Mouse (Mus musculus): ENCODE data around the gene Fam213b.

Gene Fam213b

DNA sequence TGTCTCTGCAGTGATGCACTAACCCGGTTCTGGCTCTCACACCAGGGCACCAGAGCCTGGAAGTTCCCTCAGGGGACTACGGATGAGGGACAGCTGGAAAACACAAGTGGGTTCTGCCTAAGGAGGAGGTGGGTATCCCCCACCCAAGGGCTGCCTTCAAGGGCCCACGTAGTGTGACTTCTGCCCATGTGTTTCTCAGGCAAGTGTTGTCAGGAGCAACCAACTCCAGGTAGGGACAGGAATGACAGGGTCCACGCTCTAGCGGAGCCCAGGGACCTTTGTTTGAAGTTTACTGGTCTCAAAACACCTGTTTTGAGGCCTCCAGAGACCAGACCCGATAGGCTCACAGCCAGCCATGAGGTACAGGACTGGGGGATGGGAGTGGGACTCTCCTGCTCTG lies 25.7 kb downstream of the Fam213b start:
- no peak for DNase-seq

DNA sequence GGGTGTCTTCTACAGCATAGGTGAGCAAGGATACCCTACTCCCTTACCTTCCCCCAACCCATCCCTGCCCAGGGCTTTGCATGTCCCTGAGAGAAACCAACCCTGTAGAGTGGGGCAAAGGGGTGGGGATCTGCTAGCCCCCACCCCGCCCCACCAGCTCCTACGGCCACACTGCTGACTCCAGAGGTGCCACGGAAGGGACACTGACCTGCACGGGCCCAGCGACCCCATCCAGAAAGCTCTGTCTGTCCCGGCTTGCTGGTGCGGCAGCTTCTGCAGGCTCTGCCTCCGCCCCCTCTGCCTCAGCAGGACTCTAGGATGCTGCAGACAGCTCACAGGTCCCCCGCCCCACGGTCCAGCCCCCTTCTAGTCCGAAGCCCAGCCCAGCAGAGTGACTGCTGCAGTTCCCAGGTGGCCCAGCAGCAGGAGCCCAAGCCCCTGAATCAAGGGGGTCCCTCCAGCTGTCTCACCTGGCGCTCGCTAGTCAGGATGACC lies 27.1 kb downstream of the Fam213b start:
- DNase-seq, result no peak

DNA sequence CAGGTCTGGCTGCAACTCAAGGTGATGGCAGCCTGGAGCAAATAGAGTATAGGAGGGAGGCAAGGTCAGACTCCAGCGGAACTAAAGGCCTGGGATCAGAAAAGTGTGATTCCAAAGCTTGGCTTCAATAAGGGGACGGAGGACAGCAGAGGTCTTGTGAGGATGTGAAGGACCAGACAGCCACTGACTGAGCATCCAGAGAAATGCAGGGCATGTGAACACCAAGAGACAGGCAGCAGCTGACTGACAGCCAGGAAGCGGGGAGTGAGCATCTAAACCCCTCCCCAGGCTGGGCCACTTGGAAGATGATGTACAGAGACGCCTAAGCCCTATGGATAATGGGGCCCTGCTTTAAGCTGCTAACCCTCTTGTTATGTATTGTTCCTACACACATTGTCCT lies 28.2 kb downstream of the Fam213b start:
- DNase-seq, result no peak

DNA sequence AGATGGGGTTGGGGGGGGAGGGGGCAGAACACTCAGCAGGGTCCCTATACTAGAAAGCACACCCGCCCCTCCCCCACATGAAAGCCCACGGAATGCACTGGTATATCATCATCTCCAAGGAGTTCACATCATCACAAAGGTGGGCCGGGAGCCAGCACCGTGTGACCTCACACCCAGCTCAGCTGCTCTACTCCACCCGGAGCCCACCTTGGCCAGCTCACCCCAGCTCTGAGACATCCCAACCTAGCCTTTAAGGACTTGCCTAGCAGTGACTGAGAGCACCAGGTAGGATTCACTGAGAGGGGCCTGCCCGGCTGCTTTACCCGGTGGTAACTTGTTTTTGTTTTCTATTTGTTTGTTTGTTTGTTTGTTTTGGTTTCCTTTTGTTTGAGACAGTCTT lies 29.5 kb downstream of the Fam213b start, which contains the start of gene Mmel1:
Gene Mmel1, plus strand, starts transcription at position 146 of the 400 bp plus-strand sequence.
- DNase-seq, result no peak

DNA sequence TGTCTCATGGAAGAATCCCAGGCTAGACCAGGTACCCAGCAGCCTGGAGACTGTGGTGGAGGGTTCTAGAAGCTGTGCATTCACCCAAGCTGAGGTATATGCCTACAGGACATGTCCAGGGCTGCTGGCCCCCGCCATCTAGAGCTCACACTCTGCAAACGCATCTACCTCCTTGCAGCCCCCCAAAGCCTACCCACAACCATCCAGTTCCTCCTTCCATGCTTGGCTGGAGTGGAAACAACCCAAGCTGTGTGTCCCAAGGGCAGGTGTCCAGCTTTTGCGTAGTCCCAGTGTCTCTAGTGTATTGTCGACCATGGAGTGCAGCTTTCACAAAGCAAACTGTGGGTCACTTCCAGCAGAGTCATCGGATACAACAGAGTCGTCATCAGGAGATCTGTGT lies 31.7 kb downstream of the Fam213b start:
- no peak for DNase-seq

DNA sequence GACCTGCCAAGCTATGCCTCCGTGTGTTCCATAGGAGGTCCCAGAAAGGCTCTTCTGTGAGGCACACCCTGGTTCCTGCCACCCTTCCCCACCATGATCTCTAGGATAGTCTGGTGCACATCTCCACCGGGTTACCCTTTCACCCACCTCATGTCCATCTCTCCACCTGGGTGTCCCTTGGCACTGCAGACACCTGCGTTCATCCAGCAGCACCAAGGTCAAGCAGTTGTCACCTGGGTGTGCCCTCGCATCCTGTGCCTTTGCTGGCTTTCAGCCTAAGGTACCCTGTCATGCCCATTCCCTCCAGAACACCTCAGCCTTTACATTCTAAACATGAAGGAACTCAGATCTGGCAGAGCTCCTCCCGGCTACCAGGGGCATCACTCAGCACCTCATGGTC lies 32.5 kb downstream of the Fam213b start:
- DNase-seq, result no peak

DNA sequence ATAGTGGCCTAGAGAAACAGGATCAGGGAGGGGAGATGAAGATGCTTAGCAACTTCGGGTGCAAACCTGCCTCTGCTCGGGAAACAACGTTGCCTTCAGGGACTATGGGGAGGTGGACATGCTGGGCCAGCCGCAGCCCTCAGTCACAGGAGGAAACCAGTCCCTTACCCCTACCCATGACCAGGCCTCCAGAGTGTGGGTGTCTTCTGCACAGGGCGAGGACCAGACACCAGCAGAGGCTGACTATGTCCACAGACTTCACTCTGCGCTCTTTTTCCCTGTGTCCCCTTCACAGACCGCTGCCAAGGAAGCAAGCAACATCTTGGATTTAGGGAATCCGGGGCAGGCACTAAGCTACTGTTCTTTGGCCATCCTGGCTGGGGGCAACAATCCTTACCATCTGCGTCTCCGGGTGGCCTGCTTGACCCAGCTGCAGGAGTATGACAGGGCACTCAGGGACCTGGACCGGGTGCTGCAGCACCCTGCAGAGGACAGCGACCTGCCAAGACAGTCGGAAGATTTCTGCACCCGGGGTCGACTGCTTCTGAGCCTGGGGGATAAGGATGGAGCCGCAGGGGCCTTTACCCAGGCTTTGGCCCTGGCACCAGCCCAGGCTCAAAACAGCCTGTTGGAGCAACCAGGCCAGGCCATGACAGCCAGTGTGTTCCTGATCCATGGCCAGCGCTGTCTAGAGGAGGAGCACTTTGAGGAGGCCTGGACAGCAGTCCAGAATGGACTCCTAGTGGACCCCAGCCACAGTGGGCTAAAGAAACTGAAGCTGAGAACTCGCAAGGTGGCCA lies 33.8 kb downstream of the Fam213b start:
- DNase-seq, result no peak

DNA sequence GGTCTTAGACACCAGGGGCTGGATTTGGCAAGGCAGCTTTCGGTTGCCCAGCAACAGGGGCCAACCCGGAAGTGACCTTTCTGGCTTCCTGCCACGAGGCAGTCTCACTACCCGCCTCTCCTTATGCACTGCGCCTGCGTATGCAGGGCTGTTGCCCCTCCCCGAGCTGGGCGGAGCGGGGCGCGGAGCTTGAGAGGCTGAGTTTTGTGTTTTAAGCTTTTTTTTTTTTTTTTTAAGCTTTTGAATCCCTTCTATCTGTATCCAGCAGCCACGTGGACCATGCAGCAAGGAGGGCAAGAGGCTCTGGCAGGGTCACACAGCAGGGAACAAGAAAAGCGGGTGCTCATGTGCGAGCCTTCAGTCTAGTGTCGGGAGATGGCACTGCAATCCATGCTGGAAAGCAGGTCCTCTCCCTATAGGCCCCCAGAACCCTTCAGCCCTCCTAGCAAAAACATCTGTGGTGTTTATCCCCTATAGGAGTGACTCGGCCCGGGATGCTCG lies 34.6 kb downstream of the Fam213b start:
- DNase-seq, result peak; percentile 86

DNA sequence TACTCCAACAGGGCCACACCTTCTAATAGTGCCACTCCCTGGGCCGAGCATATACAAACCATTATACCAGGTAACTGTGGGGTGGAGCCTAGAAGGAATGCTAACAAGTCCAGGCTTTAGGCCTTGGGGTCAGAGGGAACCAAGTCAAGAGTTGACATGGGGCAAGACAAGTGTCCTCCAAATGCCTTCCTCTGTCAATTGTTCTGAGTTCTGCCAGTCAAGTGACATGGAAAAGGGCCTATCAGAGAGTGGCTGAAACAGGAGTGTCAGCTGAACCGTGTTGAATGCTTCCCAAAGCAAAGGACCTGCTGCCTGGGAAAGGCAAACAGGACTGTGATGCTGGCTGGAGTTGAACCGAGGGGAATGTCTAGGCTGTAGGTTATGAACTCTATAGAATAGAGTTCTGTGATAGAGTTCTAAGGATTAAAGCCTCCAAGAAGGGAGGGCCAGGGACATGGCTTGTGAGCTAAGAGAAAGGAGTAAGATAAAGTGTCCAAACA lies 35.4 kb downstream of the Fam213b start:
- DNase-seq, result no peak

DNA sequence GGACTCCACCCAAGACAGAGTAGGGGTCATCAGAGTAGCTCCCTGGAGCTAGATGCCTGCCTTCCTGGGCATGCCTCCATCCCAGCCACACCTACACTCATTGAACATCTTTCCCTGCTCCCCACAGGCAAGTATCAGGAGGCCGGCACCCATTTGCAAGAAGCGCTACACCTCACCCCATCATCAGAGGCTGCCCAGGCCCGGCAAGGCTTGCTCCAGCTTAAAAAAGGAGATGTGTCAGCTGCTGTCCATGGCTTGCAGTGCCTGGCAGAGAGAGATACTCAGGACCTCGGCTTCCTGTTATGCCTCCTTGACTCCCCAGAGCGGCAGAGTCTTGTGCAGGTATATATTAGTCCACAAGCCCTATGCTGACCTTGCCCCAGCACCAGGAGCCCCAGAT lies 37.0 kb downstream of the Fam213b start:
- DNase-seq, result no peak

DNA sequence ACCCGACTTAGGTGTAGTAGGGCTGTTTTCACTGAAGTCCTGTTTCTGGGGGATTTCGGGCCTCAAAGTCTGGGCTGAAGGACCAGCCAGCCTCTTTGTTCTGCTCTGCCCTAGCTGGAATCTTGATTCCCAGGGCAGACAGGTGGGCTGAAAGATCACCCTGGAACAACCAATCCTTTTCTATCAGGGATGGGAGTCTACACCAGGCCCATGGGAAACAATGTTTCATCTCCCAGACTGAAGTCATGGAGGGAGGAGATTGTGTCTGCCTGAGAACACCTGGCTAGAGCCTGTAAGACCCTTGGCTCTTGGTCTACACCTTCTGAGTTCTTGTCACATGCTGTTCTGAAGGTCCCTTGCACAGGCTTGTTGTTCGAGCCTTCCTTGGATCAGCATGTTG lies 40.3 kb downstream of the Fam213b start:
- DNase-seq, result no peak

DNA sequence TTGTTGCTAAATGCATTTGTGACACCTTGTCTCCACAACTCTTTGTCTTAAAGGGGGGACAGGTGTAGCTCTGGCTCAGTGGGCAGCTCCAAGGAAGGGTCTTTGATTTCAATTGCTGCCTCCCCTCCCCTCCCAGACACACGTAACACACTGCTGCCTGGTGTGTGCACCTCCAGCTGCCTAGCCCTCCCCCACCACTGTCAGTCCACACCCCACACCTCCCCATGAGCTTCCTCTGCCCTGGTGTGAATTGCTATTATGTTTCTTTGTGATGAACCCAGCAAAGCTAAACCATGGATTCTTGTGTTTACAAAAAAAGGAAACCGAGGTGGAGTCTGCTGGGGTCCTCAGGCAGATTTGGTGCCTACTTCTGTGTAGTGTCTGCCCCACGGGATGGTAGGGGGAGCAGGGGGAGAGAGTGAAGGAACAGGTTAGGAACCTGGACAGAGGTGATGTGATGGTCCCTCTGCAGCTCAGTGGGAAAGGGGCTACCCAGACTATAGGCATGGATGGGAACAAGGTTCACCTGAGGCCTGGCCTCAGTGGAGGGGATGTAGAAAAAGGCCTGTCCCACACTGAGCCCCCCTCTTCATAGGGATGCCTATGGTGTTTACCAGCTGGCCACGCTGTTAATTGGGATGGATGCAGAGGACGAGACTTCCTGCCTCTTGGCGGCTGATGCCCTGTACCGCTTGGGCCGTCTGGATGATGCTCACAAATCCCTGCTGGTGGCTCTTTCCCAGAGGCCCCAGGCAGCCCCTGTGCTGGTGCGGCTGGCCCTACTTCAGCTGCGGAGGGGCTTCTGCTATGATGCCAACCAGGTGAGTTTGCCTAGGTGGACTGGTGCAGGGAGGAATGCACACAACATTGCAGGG lies 41.3 kb downstream of the Fam213b start:
- DNase-seq, result no peak

DNA sequence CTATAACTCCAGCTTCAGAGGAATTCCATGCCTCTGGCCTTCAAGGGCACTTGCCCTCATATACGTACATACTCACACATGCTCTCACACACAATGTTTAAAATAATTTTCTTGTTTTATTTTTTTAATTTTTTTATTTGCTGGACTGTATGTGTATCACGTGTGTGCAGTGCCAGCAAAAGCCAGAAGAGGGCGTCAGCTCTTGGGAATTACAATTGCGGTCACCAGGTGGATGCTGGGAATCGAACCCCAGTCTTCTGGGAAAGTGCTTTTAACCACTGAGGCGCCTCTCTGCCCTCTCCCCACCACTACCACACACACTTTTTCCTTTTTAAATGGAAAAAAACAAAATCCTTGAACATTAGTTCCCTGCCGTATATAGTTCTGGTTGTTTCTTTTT lies 42.1 kb downstream of the Fam213b start:
- DNase-seq, result no peak

DNA sequence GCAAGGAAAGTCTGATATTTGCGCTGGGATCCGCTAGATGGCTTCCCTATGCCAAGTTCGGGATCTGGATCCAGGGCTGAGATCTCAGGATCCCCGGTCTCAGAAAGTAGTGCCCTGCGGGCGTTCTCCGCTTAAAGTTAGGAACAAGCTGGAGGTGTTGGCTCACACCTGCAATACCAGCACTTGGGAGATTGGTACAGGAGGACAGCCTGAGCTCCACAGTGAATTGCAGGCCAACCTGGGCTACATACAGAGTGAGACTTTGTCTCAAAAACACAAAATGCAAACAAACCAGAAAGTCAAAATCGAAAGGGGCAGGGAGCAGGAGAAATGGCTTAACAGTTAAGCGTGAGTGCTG lies 42.5 kb downstream of the Fam213b start:
- DNase-seq, result no peak

DNA sequence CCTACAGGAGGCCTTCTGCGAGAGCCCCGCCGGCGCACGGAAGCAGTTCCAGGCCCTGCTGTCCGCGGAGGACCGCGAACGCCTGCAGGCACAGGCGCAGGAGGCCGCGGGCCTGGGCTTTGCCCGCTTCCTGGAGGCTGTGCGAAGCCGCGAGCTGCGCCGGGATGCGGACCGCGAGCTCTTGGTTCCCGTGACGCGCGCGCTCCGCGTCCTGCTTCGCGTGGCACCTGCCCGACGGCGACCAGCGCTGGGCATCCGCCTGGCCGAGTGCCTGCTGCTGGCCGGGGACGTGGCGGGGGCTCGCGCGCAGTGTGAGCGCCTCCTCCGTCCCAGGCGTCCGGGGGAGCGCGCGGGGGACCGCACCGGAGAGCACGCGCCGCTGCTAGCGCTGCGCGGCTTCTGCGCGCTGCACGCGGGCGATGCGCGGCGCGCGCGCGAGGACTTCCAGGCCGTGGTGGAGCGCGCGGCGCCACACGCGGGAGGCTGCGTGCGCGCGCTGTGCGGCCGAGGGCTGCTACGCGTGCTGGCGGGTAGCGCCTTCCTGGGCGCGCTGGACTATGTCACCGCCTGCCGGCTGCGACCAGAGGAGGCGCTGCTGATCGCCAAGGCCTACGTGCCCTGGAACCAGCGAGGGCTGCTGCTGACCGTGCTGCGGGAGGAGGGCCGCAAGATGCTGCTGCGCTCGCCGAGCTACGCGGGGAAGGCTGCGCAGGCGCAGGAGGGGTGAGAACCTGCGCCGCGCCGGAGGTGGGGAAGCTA lies 43.0 kb downstream of the Fam213b start:
- DNase-seq, result peak; percentile 58

DNA sequence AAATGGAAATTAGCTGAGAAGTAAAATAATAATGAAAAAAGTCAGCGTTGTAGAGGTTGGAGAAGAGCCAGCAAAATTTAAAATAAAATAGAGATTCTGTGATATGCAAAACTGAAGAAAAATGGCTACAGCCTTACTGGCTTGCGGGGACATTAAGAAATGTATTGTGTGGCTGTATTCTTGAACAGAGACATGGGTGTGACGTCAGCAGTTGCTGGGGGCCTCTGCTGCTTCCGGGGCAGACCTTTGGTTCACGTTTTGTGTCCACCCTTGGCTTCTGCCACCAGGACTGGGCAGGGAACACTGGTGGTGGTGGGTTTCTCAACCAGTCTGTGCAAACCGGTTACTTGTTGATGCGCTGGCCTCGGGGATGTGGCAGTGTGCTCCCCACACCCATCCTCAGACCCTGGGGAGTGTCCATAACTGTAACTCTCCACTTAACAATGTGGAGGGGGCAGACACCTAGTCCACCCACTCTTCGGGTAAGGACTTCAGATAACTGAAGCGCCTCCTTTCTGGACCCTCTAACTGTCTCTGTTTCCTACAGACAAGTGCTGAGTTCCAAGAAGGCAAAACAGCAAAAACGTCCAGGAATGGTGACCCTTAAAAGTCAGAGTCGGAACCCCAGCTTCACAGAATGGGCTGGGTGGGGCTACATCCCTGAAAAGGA lies 44.1 kb downstream of the Fam213b start:
- DNase-seq, result no peak

DNA sequence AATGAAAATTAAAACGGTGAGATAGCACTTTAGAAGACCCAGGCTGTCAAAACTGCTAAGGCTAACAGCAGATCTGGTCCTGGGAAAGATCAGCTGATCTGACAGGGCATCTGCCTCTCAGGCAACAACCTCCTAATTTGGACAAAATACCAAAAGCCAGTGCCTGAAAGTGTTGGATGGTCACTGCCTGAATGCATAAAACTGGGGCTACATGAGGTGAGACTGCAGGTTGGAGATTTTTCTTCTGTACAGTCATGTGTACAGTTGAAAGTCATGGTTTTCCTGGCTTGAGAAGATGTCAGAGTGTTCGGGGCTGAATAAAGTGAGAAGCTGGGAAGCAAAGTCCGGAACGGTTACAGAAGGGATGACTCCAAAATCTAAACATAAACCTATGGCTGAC lies 45.1 kb downstream of the Fam213b start:
- DNase-seq, result no peak

DNA sequence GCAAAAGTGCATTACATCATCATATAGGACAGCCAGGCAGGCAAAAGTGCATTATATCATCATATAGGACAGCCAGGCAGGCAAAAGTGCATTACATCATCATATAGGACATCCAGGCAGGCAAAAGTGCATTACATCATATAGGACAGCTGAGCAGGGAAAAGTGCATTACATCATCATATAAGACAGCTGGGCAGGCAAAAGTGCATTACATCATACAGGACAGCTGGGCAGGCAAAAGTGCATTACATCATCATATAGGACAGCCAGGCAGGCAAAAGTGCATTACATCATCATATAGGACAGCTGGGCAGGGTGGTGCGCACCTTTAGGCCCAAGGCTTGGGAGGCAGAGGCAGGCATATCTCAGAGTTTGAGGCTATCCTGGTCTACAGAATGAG lies 46.2 kb downstream of the Fam213b start:
- DNase-seq, result no peak
